Mouse (Mus musculus) induced T-regulatory cell, adult 2 months (primary cell): Measurements from ENCODE around the gene E130311K13Rik.

Source experiments
- DNase-seq: peaks from one replicate; pipeline ENCODE4 v3.0.0-alpha.2; 2012; ENCODE audit warnings: low read depth

Gene E130311K13Rik

GRCm38 (mm10) chr3:63928878-63929859 is at the start of gene E130311K13Rik:
Gene E130311K13Rik (minus strand): TSS chr3:63929472.
- DNase-seq: peak; percentile 90

- no peak for DNase-seq
Observed at GRCm38 (mm10) chr3:63977895-63978294, 48.6 kb upstream of the E130311K13Rik start.

GRCm38 (mm10) chr3:63975955-63976908 is 47.0 kb upstream of the E130311K13Rik start, which contains the start of gene Gmps:
Gene Gmps (plus strand): TSS chr3:63976106.
- peak; percentile 98 for DNase-seq

- DNase-seq: no peak
Observed at GRCm38 (mm10) chr3:63965929-63966328, 36.7 kb upstream of the E130311K13Rik start.

- no peak for DNase-seq
Observed at GRCm38 (mm10) chr3:63964922-63965249, 35.6 kb upstream of the E130311K13Rik start.

GRCm38 (mm10) chr3:63964100-63964921 is 35.0 kb upstream of the E130311K13Rik start, which contains the start of gene Slc33a1:
Gene Slc33a1 (minus strand): TSS chr3:63964768.
- DNase-seq: peak; percentile 100

- DNase-seq: peak; percentile 57
Observed at GRCm38 (mm10) chr3:63963421-63964099, 34.3 kb upstream of the E130311K13Rik start.

- no peak for DNase-seq
Observed at GRCm38 (mm10) chr3:63949837-63950236, 20.6 kb upstream of the E130311K13Rik start.

GRCm38 (mm10) chr3:63941204-63941850 is 12.1 kb upstream of the E130311K13Rik start:
- no peak for DNase-seq

GRCm38 (mm10) chr3:63938928-63939327 is 9.7 kb upstream of the E130311K13Rik start:
- no peak for DNase-seq

- peak; percentile 61 for DNase-seq
Observed at GRCm38 (mm10) chr3:63919634-63920033, 9.6 kb downstream of the E130311K13Rik start.

- no peak for DNase-seq
Observed at GRCm38 (mm10) chr3:63910301-63910700, 19.0 kb downstream of the E130311K13Rik start.

GRCm38 (mm10) chr3:63905241-63905640 is 24.0 kb downstream of the E130311K13Rik start:
- peak; percentile 15 for DNase-seq

GRCm38 (mm10) chr3:63904157-63904556 is 25.1 kb downstream of the E130311K13Rik start:
- DNase-seq: no peak

GRCm38 (mm10) chr3:63900021-63900571 is 29.2 kb downstream of the E130311K13Rik start:
- DNase-seq: no peak

- DNase-seq: peak; percentile 36
Observed at GRCm38 (mm10) chr3:63899309-63899695, 30.0 kb downstream of the E130311K13Rik start, which contains the start of gene Plch1. Gene Plch1 (minus strand): TSS chr3:63899472.

GRCm38 (mm10) chr3:63898581-63899308 is 30.5 kb downstream of the E130311K13Rik start:
- peak; percentile 68 for DNase-seq

GRCm38 (mm10) chr3:63897177-63897576 is 32.1 kb downstream of the E130311K13Rik start:
- DNase-seq: no peak

- DNase-seq: no peak
Observed at GRCm38 (mm10) chr3:63896303-63896702, 33.0 kb downstream of the E130311K13Rik start.
